Mouse (Mus musculus): ENCODE data around the gene Macf1. TPM values are rescaled to one million over a fixed set of nuclear protein-coding genes. Genes with fewer than 3 reads are reported as not detected.

Macf1 gene
- polyA plus RNA-seq, 1 experiment from 2014 or later, result 114 TPM

DNA sequence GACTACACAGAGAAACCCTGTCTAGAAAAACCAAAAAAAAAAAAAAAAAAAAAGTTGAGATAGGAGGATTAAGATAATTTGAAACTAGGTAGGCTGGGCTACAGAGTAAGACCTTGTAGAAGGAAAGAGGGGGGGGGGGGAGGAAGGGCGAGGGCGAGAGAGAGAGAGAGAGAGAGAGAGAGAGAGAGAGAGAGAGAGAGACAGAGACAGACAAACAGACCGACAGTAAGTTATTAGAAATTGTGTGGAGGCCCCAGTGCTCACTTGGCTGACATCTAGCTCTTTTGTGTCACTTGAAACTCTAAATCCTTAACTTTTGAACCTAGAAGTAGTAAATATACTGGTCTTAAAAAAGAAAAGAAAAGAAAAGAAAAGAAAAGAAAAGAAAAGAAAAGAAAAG is 266.7 kb downstream of the Macf1 start:
- H3K9ac ChIP-seq (ENCODE audit: low read depth, low read length), result no peak overlapping the region

DNA sequence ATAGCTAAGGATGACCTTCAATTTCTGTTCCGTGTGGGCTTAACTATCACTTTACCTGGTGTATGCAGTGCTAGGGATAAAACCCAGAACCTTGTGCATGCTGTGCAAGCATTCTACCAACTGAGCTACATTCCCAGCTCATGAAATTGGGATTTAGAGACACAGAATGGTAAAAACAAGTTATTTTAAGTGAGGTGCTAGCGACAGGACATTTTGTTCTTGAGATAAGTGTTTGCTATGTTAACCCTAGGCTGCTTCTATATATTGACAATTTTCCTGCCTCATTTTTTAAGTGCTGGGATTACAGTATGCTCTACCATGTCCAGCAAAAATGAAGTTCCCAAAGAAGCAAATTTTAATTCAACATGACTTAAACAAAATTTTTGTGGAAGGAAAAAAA is 267.3 kb downstream of the Macf1 start:
- 95% methylated on average over 2 of the region's 2 CpGs for WGBS

More for the DNA sequence above, 266.7 kb downstream of the Macf1 start:
- H3K4me3 ChIP-seq (ENCODE audit: low read depth, low read length), result no peak overlapping the region
- no peak for ATAC-seq (ENCODE audit: low FRiP score)
- no peaks in the 10 kb centered on the region for H3K9me3 ChIP-seq (ENCODE audit: control insufficient read depth, low read length)
- H3K4me1 ChIP-seq (replicated peaks; ENCODE audit: control insufficient read depth, insufficient read depth, low read length), result no peaks in the 10 kb centered on the region
- H3K27ac ChIP-seq (ENCODE audit: low read depth, low read length), result no peak overlapping the region
- DNase-seq (ENCODE audit: low spot score), result no peak
- no peak overlapping the region for H3K4me2 ChIP-seq (replicated peaks; ENCODE audit: low read depth, low read length)
- no peaks in the 10 kb centered on the region for H3K36me3 ChIP-seq (ENCODE audit: control insufficient read depth, insufficient read depth, low read length)
- H3K27me3 ChIP-seq (ENCODE audit: control insufficient read depth, insufficient read depth, low read length), result no peaks in the 10 kb centered on the region
- WGBS, result 100% methylated on average over 1 of the region's 3 CpGs

DNA sequence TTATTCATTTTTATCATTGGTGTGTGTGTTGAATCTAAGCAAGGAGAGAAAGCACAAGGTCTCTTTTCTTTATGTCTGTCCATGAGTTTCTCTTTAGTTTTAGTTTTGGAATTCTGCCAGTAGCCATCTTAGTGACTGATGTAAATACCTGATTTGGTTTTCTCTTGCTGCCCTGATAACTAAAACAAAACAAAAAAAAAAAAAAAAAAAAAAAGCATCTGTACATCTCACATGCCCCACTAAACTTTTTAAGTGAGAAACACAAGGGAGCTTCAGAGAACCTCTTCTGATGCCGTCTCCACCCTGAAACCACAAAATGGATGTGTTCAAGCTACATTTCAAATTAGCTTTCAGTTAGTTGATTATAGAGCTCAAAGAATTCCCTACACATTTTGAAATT is 268.6 kb downstream of the Macf1 start:
- Histone ChIP-seq H3K4me1 (replicated peaks; ENCODE audit: control insufficient read depth, insufficient read depth, low read length) (no peaks in the 10 kb centered on the region), H3K9ac (ENCODE audit: low read depth, low read length) (no peak overlapping the region), H3K4me3 (ENCODE audit: low read depth, low read length) (no peak overlapping the region), H3K9me3 (ENCODE audit: control insufficient read depth, low read length) (no peaks in the 10 kb centered on the region), H3K27me3 (ENCODE audit: control insufficient read depth, insufficient read depth, low read length) (no peaks in the 10 kb centered on the region), H3K4me2 (replicated peaks; ENCODE audit: low read depth, low read length) (no peak overlapping the region), H3K27ac (ENCODE audit: low read depth, low read length) (no peak overlapping the region), H3K36me3 (ENCODE audit: control insufficient read depth, insufficient read depth, low read length) (no peaks in the 10 kb centered on the region)
- 86% methylated on average over 1 of the region's 1 CpGs for WGBS
- no peak for DNase-seq (ENCODE audit: low spot score)
- no peak for ATAC-seq (ENCODE audit: low FRiP score)

More for the DNA sequence above, 267.3 kb downstream of the Macf1 start:
- ATAC-seq (ENCODE audit: low FRiP score) (no peak), DNase-seq (ENCODE audit: low spot score) (no peak)
- H3K4me1 ChIP-seq (replicated peaks; ENCODE audit: control insufficient read depth, insufficient read depth, low read length), result no peaks in the 10 kb centered on the region
- H3K36me3 ChIP-seq (ENCODE audit: control insufficient read depth, insufficient read depth, low read length), result no peaks in the 10 kb centered on the region
- no peak overlapping the region for H3K4me2 ChIP-seq (replicated peaks; ENCODE audit: low read depth, low read length)
- no peak overlapping the region for H3K4me3 ChIP-seq (ENCODE audit: low read depth, low read length)
- no peak overlapping the region for H3K9ac ChIP-seq (ENCODE audit: low read depth, low read length)
- no peak overlapping the region for H3K27ac ChIP-seq (ENCODE audit: low read depth, low read length)
- no peaks in the 10 kb centered on the region for H3K27me3 ChIP-seq (ENCODE audit: control insufficient read depth, insufficient read depth, low read length)
- no peaks in the 10 kb centered on the region for H3K9me3 ChIP-seq (ENCODE audit: control insufficient read depth, low read length)

DNA sequence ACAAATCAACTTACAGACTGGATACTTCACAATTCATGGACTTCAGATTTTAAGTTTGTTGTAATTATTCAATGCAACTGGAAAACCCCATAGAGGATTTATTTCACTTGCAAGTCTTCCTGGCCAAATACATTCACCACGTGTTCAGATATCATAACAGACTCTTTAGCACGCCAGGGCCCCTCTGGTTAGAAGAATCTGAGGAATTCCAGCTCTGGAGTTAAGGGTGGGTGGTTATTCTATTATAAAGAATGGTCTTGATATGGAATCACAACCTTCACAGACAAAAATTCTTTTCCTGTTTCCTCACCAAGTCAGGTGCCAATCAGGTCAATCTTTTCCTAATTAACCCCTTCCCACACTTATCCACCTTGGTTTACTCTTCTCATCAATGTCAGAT is 270.3 kb downstream of the Macf1 start:
- peaks cover 3% of the 10 kb centered on the region; the same call in 1 of the 2 replicates for H3K4me1 ChIP-seq (replicated peaks; ENCODE audit: control insufficient read depth, insufficient read depth, low read length)
- no peak overlapping the region for H3K9ac ChIP-seq (ENCODE audit: low read depth, low read length)
- no peak overlapping the region for H3K27ac ChIP-seq (ENCODE audit: low read depth, low read length)
- no peak for DNase-seq (ENCODE audit: low spot score)
- 63% methylated on average over 2 of the region's 2 CpGs for WGBS
- H3K9me3 ChIP-seq (ENCODE audit: control insufficient read depth, low read length), result no peaks in the 10 kb centered on the region
- no peaks in the 10 kb centered on the region for H3K36me3 ChIP-seq (ENCODE audit: control insufficient read depth, insufficient read depth, low read length)
- H3K4me2 ChIP-seq (replicated peaks; ENCODE audit: low read depth, low read length), result no peak overlapping the region
- H3K4me3 ChIP-seq (ENCODE audit: low read depth, low read length), result no peak overlapping the region
- H3K27me3 ChIP-seq (ENCODE audit: control insufficient read depth, insufficient read depth, low read length), result no peaks in the 10 kb centered on the region
- ATAC-seq (ENCODE audit: low FRiP score), result no peak

DNA sequence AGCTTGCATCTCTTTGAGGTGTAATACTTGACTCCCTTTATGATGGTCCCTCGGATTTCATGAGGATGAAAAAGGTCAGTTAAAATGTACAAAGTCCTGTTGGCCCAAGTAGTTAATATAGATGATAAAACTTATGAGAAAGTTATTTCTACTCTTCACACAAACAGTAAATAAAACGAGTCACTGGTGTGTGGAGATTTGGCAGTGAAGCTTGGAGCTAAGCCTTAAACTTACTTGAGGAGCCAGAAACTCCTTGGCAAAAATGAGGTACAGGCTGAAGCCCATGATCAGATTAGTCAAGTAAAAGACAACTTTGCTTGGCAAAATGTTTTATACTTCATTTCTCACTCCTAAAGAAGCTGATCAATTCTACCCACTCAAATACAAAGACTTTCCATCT is 271.2 kb downstream of the Macf1 start:
- Histone ChIP-seq H3K27ac (ENCODE audit: low read depth, low read length) (peak overlapping the region; percentile 99; the same call in 1 of the 2 replicates), H3K4me2 (replicated peaks; ENCODE audit: low read depth, low read length) (peak overlapping the region; percentile 88), H3K36me3 (ENCODE audit: control insufficient read depth, insufficient read depth, low read length) (no peaks in the 10 kb centered on the region), H3K4me3 (ENCODE audit: low read depth, low read length) (no peak overlapping the region), H3K4me1 (replicated peaks; ENCODE audit: control insufficient read depth, insufficient read depth, low read length) (peaks cover 3% of the 10 kb centered on the region; the same call in 1 of the 2 replicates), H3K27me3 (ENCODE audit: control insufficient read depth, insufficient read depth, low read length) (no peaks in the 10 kb centered on the region), H3K9me3 (ENCODE audit: control insufficient read depth, low read length) (no peaks in the 10 kb centered on the region), H3K9ac (ENCODE audit: low read depth, low read length) (no peak overlapping the region; the same call in 1 of the 2 replicates)
- ATAC-seq (ENCODE audit: low FRiP score), result no peak
- 62% methylated on average over 2 of the region's 2 CpGs for WGBS
- DNase-seq (ENCODE audit: low spot score), result no peak

DNA sequence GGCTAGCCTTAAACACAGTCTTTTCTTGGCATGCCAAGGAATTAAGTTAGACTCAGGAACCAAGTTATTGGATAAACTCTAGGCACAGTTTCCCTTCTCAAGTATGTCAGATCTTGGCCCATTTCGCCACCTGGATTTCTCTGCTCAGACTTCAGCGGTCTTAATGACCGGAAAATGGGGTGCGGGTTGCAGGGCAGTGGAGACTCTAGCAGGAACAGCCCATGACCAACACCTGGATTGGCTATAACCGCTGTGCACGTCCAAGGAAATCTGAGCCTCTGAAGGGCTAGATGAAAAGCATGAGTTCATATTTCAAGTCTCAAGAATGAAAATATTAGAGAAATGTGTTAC is 271.7 kb downstream of the Macf1 start:
- peak overlapping the region; percentile 88 for H3K9ac ChIP-seq (ENCODE audit: low read depth, low read length)
- peak overlapping the region; percentile 88 for H3K4me2 ChIP-seq (replicated peaks; ENCODE audit: low read depth, low read length)
- WGBS, result 4% methylated on average over 6 of the region's 6 CpGs
- H3K4me3 ChIP-seq (ENCODE audit: low read depth, low read length), result peak overlapping the region; percentile 74
- no peaks in the 10 kb centered on the region for H3K9me3 ChIP-seq (ENCODE audit: control insufficient read depth, low read length)
- H3K27me3 ChIP-seq (ENCODE audit: control insufficient read depth, insufficient read depth, low read length), result no peaks in the 10 kb centered on the region
- H3K27ac ChIP-seq (ENCODE audit: low read depth, low read length), result peak overlapping the region; percentile 99
- DNase-seq (ENCODE audit: low spot score), result no peak
- H3K4me1 ChIP-seq (replicated peaks; ENCODE audit: control insufficient read depth, insufficient read depth, low read length), result peaks cover 7% of the 10 kb centered on the region
- no peaks in the 10 kb centered on the region for H3K36me3 ChIP-seq (ENCODE audit: control insufficient read depth, insufficient read depth, low read length)
- ATAC-seq (ENCODE audit: low FRiP score), result peak; percentile 15; the same call in 1 of the 2 replicates

DNA sequence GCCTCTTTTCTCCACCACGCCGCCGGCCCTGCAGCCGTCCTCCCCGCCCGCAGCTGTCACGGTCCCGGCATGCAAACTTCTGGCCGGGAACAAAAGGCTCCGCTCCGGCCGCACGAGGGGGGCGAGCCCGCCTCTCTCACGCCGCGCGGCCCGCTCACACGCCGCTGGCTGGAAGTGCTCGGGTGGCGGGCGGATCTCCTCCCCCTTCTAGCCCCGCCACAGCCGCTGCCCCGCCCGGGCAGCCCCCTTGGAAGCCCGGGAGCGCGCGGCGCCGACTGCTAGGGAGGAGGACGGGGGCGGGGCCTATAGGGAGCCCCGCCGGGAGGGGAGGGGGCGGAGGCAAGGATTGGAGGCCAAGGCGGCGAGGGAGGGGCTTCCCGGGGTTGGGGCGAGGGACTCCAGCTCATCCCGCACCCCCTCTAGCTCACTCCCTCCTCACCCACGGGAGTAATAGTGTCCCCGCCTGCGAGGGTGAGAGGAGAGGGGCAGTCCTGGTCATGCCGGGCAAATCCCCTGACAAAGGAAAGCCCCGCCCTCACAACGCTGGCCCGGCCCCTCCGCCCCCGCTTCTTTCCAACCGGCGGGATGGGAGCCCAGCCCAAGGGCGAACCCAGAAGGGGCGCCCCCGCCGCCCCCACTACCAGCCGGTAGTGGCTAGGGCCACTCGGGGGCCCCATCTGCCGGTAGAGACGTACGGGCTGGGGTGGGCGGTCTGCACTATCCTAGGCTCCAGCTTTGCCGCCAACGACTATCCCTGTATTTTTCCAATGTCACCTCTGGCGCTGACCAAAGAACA is 272.2 kb downstream of the Macf1 start:
- under 1% methylated on average over 44 of the region's 69 CpGs for WGBS
- Histone ChIP-seq H3K36me3 (ENCODE audit: control insufficient read depth, insufficient read depth, low read length) (no peaks in the 10 kb centered on the region), H3K9ac (ENCODE audit: low read depth, low read length) (peak overlapping the region; percentile 88), H3K27ac (ENCODE audit: low read depth, low read length) (peak overlapping the region; percentile 99), H3K4me3 (ENCODE audit: low read depth, low read length) (peak overlapping the region; percentile 74), H3K4me1 (replicated peaks; ENCODE audit: control insufficient read depth, insufficient read depth, low read length) (peaks cover 9% of the 10 kb centered on the region), H3K4me2 (replicated peaks; ENCODE audit: low read depth, low read length) (peak overlapping the region; percentile 88), H3K27me3 (ENCODE audit: control insufficient read depth, insufficient read depth, low read length) (no peaks in the 10 kb centered on the region), H3K9me3 (ENCODE audit: control insufficient read depth, low read length) (no peaks in the 10 kb centered on the region)
- ATAC-seq (ENCODE audit: low FRiP score) (peak; percentile 96), DNase-seq (ENCODE audit: low spot score) (peak; percentile 98)

DNA sequence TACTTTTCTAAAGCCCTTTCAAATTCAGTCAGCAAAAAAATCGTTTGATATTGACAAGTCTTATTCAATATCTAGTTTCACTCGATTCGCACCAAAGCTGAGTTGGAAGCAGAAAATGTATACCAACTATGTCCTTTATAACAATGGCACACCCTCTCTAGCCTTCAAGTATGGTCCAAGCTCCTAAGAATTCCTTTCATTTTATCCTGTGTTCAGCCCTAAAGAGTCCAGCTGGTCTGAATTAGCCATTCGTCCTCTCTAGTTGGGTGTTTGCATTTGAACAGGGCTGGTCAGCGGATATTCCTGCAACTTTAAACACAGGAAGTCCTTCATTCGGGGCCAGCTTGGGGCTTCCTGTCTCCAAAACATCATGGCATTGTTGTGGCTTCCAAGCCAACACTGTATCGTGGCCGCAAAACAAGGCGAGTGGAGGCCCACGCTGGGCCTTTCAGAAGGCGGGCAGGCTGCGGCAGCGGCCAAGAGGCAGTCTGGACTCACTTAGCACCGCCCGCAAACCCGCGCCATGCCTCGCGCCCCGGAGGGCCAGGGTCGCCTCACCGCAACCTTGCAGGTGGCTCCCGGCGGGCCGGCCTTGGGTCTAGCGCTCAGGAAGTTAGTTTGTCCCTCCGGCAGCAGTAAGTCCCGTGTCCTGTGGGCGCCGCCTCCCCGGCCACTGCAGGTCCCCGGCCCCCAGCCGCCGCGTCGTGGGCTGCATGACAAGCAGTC is 273.0 kb downstream of the Macf1 start:
- 3% methylated on average over 36 of the region's 36 CpGs for WGBS
- Histone ChIP-seq H3K4me2 (replicated peaks; ENCODE audit: low read depth, low read length) (peak overlapping the region; percentile 88), H3K9ac (ENCODE audit: low read depth, low read length) (peak overlapping the region; percentile 88), H3K9me3 (ENCODE audit: control insufficient read depth, low read length) (no peaks in the 10 kb centered on the region), H3K4me3 (ENCODE audit: low read depth, low read length) (peak overlapping the region; percentile 74), H3K27ac (ENCODE audit: low read depth, low read length) (peak overlapping the region; percentile 99), H3K36me3 (ENCODE audit: control insufficient read depth, insufficient read depth, low read length) (no peaks in the 10 kb centered on the region), H3K4me1 (replicated peaks; ENCODE audit: control insufficient read depth, insufficient read depth, low read length) (peaks cover 9% of the 10 kb centered on the region), H3K27me3 (ENCODE audit: control insufficient read depth, insufficient read depth, low read length) (no peaks in the 10 kb centered on the region)
- DNase-seq (ENCODE audit: low spot score) (no peak), ATAC-seq (ENCODE audit: low FRiP score) (no peak)
